29 mouse cellular contexts compared by ENCODE assay signal in genomic region chr16:35847138-35847537, GRCm38 (mm10).
"Had no signal": no experiment of that assay in that cellular context is flagged by ENCODE, and none has a peak within 500 bp of the region (broad histone marks: within the 10 kb centered on the region; RNA-seq: fewer than 3 reads in every experiment).

No protein-coding gene starts in this region.

- H3K27me3 ChIP-seq: limb, embryonic 12.5 days; limb, embryonic 13.5 days; limb, embryonic 15.5 days; liver, embryonic 12.5 days; liver, embryonic 13.5 days; liver, embryonic 15.5 days; lung, embryonic 15.5 days; megakaryocyte, embryonic 14.5 days; midbrain, embryonic 12.5 days; midbrain, embryonic 13.5 days; midbrain, embryonic 15.5 days; neural tube, embryonic 12.5 days had no signal

- H3K9ac ChIP-seq: limb, embryonic 12.5 days; limb, embryonic 13.5 days; limb, embryonic 15.5 days; liver, embryonic 12.5 days; liver, embryonic 13.5 days; liver, embryonic 14.5 days; liver, embryonic 15.5 days; liver, postnatal 0 days; lung, embryonic 14.5 days; lung, embryonic 15.5 days; midbrain, embryonic 12.5 days; midbrain, embryonic 13.5 days; midbrain, embryonic 15.5 days; neural tube, embryonic 12.5 days had no signal

- H3K9me3 ChIP-seq: limb, embryonic 10.5 days; limb, embryonic 12.5 days; limb, embryonic 13.5 days; limb, embryonic 15.5 days; liver, embryonic 12.5 days; liver, embryonic 13.5 days; liver, embryonic 15.5 days; lung, embryonic 15.5 days; megakaryocyte, embryonic 14.5 days; midbrain, embryonic 10.5 days; midbrain, embryonic 12.5 days; midbrain, embryonic 13.5 days; midbrain, embryonic 15.5 days; neural tube, embryonic 12.5 days had no signal

- H3K4me1 ChIP-seq: limb, embryonic 10.5 days; limb, embryonic 12.5 days; limb, embryonic 13.5 days; limb, embryonic 15.5 days; liver, embryonic 15.5 days; lung, embryonic 15.5 days; megakaryocyte, embryonic 14.5 days; midbrain, embryonic 10.5 days; midbrain, embryonic 12.5 days; midbrain, embryonic 13.5 days; midbrain, embryonic 15.5 days; neural tube, embryonic 12.5 days had no signal

- H3K4me3 ChIP-seq: limb, embryonic 10.5 days; limb, embryonic 12.5 days; limb, embryonic 13.5 days; limb, embryonic 15.5 days; liver, embryonic 12.5 days; liver, embryonic 13.5 days; liver, embryonic 15.5 days; lung, embryonic 15.5 days; megakaryocyte, embryonic 14.5 days; midbrain, embryonic 10.5 days; midbrain, embryonic 12.5 days; midbrain, embryonic 13.5 days; midbrain, embryonic 15.5 days; myocyte; neural tube, embryonic 12.5 days had no signal

- H3K36me3 ChIP-seq: limb, embryonic 10.5 days; limb, embryonic 12.5 days; limb, embryonic 13.5 days; limb, embryonic 15.5 days; liver, embryonic 12.5 days; liver, embryonic 13.5 days; liver, embryonic 15.5 days; lung, embryonic 15.5 days; midbrain, embryonic 10.5 days; midbrain, embryonic 12.5 days; midbrain, embryonic 13.5 days; midbrain, embryonic 15.5 days; neural tube, embryonic 12.5 days had no signal

- ATAC-seq: liver, embryonic 12.5 days; liver, postnatal 0 days; lung, postnatal 0 days; midbrain, embryonic 13.5 days; midbrain, embryonic 15.5 days; midbrain, embryonic 16.5 days had no signal

- DNase-seq: left cerebral cortex, postnatal 4 days; liver; liver, embryonic 13.5 days; liver, postnatal 0 days; lung, adult 18-20 months; lung, adult 2 months; lung, embryonic 14.5 days; lung, postnatal 10 days; lung, postnatal 14 days; lung, postnatal 36 days; midbrain, embryonic 14.5 days had no signal

- H3K27ac ChIP-seq: limb, embryonic 10.5 days; limb, embryonic 12.5 days; limb, embryonic 13.5 days; limb, embryonic 15.5 days; liver, embryonic 12.5 days; liver, embryonic 13.5 days; liver, embryonic 14.5 days; liver, embryonic 15.5 days; lung, embryonic 15.5 days; macrophage; midbrain, embryonic 10.5 days; midbrain, embryonic 12.5 days; midbrain, embryonic 13.5 days; midbrain, embryonic 15.5 days; neural tube, embryonic 12.5 days had no signal
